Mouse (Mus musculus): ENCODE measurements around the gene Il1rn. TPM values are rescaled to one million over a fixed set of nuclear protein-coding genes. Genes with fewer than 3 reads are reported as not detected.

The Il1rn gene
- polyA plus RNA-seq, 1 experiment, result 0.53 TPM

DNA sequence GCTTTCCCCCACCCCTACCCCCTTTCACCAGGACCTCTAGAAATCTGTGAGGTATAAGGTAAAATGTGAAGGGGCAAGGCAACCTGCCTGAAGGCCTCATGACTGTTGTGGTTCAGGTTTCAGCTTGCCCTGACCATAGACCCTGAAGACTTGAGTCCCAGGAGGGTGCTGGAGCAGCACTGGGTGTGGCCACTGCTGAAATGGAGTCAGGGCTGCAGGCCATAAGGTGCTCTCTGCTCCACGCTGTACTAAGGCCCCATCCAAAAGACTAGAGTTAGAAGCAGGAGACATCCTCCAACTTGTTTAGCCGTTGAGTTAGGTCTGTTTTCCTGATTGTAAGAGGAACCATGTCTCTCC, 50.3 kb downstream of the Il1rn start:
- Histone ChIP-seq H3K27me3 (replicated peaks; ENCODE audit: control insufficient read depth, insufficient read depth, low read length) (no peaks in the 10 kb centered on the region), H3K4me3 (ENCODE audit: insufficient read depth, low read depth, low read length) (no peak overlapping the region; the same call in 1 of the 2 replicates), H3K36me3 (ENCODE audit: control insufficient read depth, insufficient read depth, low read length) (no peaks in the 10 kb centered on the region), H3K4me1 (ENCODE audit: control insufficient read depth, insufficient read depth, low read length) (no peaks in the 10 kb centered on the region), H3K27ac (ENCODE audit: insufficient read depth, low read depth, low read length) (no peak overlapping the region)
- DNase-seq, result no peak
- no peak for TF ChIP-seq POLR2A (IDR thresholded peaks at IDR 0.05; ENCODE audit: low read depth, low read length)
- no peak for TF ChIP-seq CTCF (conservative IDR thresholded peaks at IDR 0.05; ENCODE audit: insufficient read depth, insufficient read length, low read depth, low read length)
- 87% methylated on average over 2 of the region's 2 CpGs for WGBS

DNA sequence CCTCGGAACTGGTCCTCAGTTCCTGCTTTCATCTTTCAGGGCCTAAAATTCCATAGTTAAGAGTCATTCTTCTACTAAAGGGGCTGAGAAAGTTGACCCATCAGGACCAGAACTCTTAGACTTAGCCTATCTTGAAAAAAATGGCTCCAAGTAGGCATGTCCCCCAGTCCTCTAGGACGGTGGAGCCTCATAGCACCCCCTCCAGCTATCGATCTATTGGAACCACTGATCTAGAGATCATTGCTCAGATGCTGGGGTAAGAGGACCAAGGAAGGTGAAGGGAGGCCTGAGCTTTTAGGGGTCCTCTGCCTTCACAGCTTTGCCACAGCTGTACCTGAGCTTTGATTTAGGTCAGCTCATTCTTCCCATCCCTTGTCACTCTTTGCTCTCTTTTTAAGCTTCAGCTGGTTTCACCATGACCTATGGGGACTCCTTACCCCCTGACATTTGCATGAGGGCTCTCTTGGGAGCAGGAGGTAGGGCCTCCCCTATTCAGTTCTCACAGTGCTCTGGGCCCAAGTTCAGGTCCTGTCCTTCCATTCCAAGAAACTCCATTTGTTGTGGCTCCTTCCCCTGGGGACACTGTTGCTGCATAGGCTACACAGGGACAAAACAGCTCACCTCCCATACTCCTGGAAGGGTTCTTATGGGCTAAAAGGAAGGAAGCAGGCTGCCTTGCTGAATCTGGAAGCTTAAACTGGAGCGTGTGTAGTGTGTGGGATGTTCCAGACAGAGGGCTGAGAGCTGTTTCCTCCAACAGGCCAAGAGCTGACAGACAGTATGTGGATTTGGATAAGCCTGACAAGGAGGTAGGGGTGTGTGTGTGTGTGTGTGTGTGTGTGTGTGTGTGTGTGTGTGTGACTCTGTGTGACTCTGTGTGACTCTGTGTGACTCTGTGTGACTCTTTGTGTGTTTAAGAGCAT, 51.0 kb downstream of the Il1rn start:
- Histone ChIP-seq H3K4me3 (ENCODE audit: insufficient read depth, low read depth, low read length) (no peak overlapping the region), H3K36me3 (ENCODE audit: control insufficient read depth, insufficient read depth, low read length) (no peaks in the 10 kb centered on the region), H3K4me1 (ENCODE audit: control insufficient read depth, insufficient read depth, low read length) (no peaks in the 10 kb centered on the region), H3K27me3 (replicated peaks; ENCODE audit: control insufficient read depth, insufficient read depth, low read length) (no peaks in the 10 kb centered on the region), H3K27ac (ENCODE audit: insufficient read depth, low read depth, low read length) (no peak overlapping the region)
- 84% methylated on average over 4 of the region's 4 CpGs for WGBS
- TF ChIP-seq POLR2A (IDR thresholded peaks at IDR 0.05; ENCODE audit: low read depth, low read length), result no peak
- TF ChIP-seq CTCF (conservative IDR thresholded peaks at IDR 0.05; ENCODE audit: insufficient read depth, insufficient read length, low read depth, low read length), result no peak
- no peak for DNase-seq

DNA sequence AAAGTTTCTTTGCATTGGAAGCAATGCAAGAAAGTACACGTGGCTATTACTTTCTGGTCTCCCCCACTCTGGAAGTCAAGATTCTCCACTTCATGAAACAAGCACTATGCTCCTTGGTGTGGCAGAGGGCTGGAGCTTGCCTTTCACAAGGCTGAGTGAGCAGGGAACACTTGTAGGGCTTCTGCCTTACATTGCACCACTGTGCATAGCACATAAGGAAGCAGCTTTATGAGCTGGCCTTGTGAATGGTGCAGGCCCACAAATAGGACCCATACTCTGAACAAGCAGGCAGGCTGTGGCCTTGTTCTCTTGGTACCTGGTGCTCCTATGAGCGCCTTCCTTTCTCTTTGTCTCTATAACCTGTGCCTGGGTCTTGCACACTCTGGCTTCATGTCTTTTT, 56.6 kb downstream of the Il1rn start:
- DNase-seq, result no peak
- Histone ChIP-seq H3K4me1 (ENCODE audit: control insufficient read depth, insufficient read depth, low read length) (no peaks in the 10 kb centered on the region), H3K27me3 (replicated peaks; ENCODE audit: control insufficient read depth, insufficient read depth, low read length) (no peaks in the 10 kb centered on the region), H3K4me3 (ENCODE audit: insufficient read depth, low read depth, low read length) (no peak overlapping the region), H3K27ac (ENCODE audit: insufficient read depth, low read depth, low read length) (no peak overlapping the region), H3K36me3 (ENCODE audit: control insufficient read depth, insufficient read depth, low read length) (no peaks in the 10 kb centered on the region)
- no peak for TF ChIP-seq POLR2A (IDR thresholded peaks at IDR 0.05; ENCODE audit: low read depth, low read length)
- no peak for TF ChIP-seq CTCF (conservative IDR thresholded peaks at IDR 0.05; ENCODE audit: insufficient read depth, insufficient read length, low read depth, low read length)
- 79% methylated on average over 2 of the region's 2 CpGs for WGBS

DNA sequence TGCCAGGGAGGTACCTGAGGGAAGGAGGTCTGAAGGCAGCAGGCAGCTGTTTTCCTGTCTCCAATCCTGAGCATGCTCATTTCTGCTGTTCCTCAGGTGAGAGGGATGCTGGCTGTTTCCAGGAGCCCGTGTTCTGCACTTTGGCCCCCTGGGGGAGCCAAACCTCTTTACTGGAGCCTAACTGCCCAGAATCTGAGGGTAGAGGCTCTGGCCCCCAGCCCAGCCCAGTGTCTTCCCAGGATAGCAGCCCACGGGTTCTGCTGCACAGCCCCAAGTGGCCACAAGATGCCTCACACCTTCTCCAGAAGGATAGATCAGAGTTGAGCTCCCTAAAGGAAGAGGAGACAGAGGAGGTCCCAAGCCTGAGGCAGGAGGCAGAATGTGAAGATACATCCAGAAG, 60.5 kb downstream of the Il1rn start:
- 16% methylated on average over 2 of the region's 2 CpGs for WGBS

DNA sequence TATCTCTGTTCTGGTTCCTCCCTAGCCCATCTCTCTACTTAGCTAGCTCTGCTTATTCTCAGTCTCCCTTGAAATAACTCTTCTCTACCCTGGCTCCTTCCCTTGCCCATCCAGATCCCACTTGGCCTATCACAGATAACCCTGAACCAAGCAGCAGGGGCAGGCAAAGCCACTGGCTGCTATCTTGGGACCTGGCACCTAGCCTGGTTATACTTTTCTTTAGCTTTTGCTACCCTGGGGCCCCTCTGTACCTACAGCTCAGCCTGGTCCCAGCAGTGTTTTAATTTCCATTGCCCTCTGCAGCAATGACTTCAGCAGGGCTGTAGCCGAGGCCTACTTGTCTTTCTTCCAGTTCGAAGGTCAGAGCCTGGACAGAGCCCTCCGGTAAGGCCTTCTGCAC, 64.1 kb downstream of the Il1rn start:
- WGBS, result 62% methylated on average over 3 of the region's 3 CpGs
- Histone ChIP-seq H3K27me3 (replicated peaks; ENCODE audit: control insufficient read depth, insufficient read depth, low read length) (no peaks in the 10 kb centered on the region), H3K4me3 (ENCODE audit: insufficient read depth, low read depth, low read length) (no peak overlapping the region), H3K27ac (ENCODE audit: insufficient read depth, low read depth, low read length) (no peak overlapping the region), H3K36me3 (ENCODE audit: control insufficient read depth, insufficient read depth, low read length) (no peaks in the 10 kb centered on the region), H3K4me1 (ENCODE audit: control insufficient read depth, insufficient read depth, low read length) (no peaks in the 10 kb centered on the region)
- no peak for DNase-seq
- no peak for TF ChIP-seq CTCF (conservative IDR thresholded peaks at IDR 0.05; ENCODE audit: insufficient read depth, insufficient read length, low read depth, low read length)

More for the DNA sequence above, 60.5 kb downstream of the Il1rn start:
- no peak overlapping the region for H3K4me3 ChIP-seq (ENCODE audit: insufficient read depth, low read depth, low read length)
- no peaks in the 10 kb centered on the region for H3K36me3 ChIP-seq (ENCODE audit: control insufficient read depth, insufficient read depth, low read length)
- no peak for TF ChIP-seq POLR2A (IDR thresholded peaks at IDR 0.05; ENCODE audit: low read depth, low read length)
- TF ChIP-seq CTCF (conservative IDR thresholded peaks at IDR 0.05; ENCODE audit: insufficient read depth, insufficient read length, low read depth, low read length), result no peak
- H3K27ac ChIP-seq (ENCODE audit: insufficient read depth, low read depth, low read length), result no peak overlapping the region
- no peaks in the 10 kb centered on the region for H3K27me3 ChIP-seq (replicated peaks; ENCODE audit: control insufficient read depth, insufficient read depth, low read length)
- no peaks in the 10 kb centered on the region for H3K4me1 ChIP-seq (ENCODE audit: control insufficient read depth, insufficient read depth, low read length)
- no peak for DNase-seq

Other genes starting within 250 kb of the Il1rn start
- gene Tbpl2, start 240.3 kb upstream of the Il1rn start, polyA plus RNA-seq (2012; rRNA removed), result 0.13 TPM in 1 of 2 replicates, not detected in the other
- not detected in 2 replicates for gene Il1f8, start 183.7 kb upstream of the Il1rn start, polyA plus RNA-seq (2012; rRNA removed)
- 0.06 TPM in 1 of 2 replicates, not detected in the other for gene Il1f9, start 150.4 kb upstream of the Il1rn start, polyA plus RNA-seq (2012; rRNA removed)
- not detected in 2 replicates for gene Il1f6, start 121.4 kb upstream of the Il1rn start, polyA plus RNA-seq (2012; rRNA removed)
- 0.65 and 0.88 TPM in 2 replicates for gene Il1f5, start 59.9 kb upstream of the Il1rn start, polyA plus RNA-seq (2012; rRNA removed)
- gene Il1f10, start 45.7 kb upstream of the Il1rn start, polyA plus RNA-seq (2012; rRNA removed), result not detected in 2 replicates
- 1.1 and 3.6 TPM in 2 replicates for gene Psd4, start 30.7 kb downstream of the Il1rn start, polyA plus RNA-seq (2012; rRNA removed)
- gene Pax8, start 138.7 kb downstream of the Il1rn start, polyA plus RNA-seq (2012; rRNA removed), result 74.3 and 77.6 TPM in 2 replicates